Mouse (Mus musculus): ENCODE measurements at regions not wholly inside any gene's neighbourhood (a gene's known extent, or its start where the extent isn't known, plus 50 kb on each side); places are given as distances from the start of the nearest gene placed in this dataset.

- no peak for DNase-seq
Measured at GRCm38 (mm10) chr1:14413826-14414445, 1679.2 kb downstream of the 4930444P10Rik start.

DNA sequence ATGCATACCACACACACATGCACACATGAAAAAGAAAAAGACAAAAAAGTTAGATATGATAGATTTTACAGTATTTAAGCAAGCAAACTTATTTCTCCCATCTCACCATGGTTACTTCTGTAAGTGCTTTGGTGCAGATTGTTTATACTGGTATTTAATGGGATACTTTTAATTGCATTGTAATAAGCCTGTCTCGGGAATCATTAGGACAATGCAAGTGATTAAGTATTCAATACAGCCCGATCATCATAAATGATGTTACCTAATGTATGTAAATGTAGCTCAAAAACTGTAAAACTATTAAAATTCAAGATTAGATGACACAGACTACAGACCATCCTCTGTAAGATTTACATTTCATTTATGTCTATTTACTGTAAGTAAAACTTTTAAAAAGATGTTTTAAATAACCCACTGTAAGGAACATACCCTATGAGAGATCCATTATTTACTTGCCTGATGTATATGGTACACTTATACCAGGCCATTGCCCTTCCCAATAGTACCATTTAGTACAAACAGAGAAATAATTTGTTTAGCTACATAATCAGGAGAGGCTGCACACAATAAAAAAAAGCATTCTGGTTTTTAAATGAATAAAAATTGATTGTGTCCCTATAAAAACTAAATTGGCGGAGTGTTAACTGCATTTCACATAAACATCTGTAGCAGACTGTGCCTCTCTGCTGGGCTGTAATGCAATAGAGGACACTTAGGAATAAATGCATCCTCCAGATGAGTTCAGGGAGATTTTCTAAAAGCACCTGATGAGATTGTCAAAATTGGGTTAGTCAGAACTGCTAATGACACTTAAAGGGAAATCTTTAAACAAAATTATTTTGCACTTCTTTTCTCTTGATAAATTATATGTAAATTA lies 1722.9 kb downstream of the 4930444P10Rik start:
- no peak for DNase-seq

DNA sequence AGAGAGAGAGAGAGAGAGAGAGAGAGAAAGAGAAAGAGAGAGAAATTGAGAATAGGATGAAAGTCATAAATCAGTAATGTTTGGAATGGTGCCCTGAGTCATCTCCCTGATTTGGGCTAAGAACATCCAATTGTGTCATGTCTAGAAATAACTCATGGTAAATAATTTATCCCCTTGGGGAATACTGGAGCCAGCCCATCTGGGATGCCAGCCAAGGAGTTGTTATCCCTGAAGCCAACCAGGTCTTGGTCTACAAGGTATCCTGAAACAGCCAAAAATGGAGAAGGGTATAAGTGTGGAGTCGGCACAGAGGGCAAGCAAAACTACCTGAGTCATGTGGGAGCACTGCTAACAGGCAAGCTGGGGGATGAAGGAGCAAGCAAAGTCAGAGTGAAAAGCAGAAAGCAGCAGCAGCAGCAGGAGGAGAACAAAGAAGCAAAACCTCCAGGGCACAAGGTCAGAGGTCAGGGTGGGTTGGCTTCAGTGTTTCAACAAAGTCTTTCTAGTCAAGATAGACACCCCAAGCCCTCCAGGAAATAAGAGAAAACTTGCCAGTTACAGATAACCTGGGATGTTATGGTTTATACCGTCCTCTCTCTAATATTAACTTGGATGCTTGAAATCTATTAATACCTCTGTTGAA lies 1733.0 kb downstream of the 4930444P10Rik start:
- DNase-seq: no peak
